Mouse (Mus musculus) left cerebral cortex, postnatal 25 days (tissue): ENCODE measurements around the gene Maz. TPM values are rescaled to one million over a fixed set of nuclear protein-coding genes. Genes with fewer than 3 reads are reported as not detected.

ENCODE experiments used
- DNase-seq, 2 experiments: peaks; one replicate each; pipeline ENCODE4 v3.0.0; 2022; ENCODE audit warnings: low spot score in 2 of 2, mixed read lengths in 1 of 2
- intact Hi-C: fragments of 180-260 bp; cut with DNase I; formaldehyde crosslinking; loops from one replicate; pipeline ENCODE4 v1.15.1; 2025
- total RNA-seq, 2 experiments: library from RNA; stranded (reverse); gene quantifications; 2 replicates each; pipeline ENCODE4 v1.2.3; 2021

Gene Maz
- total RNA-seq: 100 to 1,000 TPM; 241 to 243 TPM

DNA sequence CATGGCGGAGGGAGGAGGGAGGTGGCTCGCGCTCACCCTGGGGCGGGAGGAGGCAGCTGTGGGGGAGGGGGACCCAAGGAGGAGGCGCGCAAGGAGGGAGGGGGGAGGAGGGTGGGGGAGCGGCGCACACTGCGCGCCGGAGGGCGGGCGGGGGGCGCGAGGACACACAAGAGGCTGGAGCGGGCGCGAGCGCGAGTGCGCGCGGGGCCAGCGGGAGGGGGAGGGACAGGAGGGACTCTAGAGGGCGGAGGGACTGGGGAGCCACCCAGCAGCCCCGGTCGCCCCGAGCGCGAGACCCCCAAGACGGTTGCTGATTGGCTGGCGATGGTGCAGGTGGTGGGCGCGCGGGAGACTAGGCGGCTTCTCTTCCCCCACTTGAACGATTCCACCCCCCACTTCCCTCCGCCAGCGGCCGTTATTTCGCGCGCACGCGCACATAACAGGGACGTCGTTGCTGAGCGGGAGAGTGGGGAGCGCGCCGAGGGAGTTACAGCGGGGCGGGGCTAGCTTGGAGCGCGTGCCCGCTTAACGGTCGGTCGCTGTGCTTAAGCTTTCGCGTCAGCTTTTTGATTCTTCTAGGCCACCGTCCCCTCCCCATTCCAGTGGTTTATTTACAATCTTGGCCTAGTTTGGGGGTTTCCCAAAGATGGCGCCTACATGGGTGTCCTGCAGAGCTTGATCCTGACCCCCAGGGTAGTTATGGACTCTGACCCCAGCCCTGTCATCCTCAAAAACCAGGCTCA is at the start of gene Maz:
Maz (minus strand) TSS at position 54 of the 743 bp plus-strand sequence.
- intact Hi-C loops: loop anchor here (1.0 to 5.0 kb wide), 4 partner anchors 42 to 228 kb away; partner anchors contain the start of gene Taok2
- DNase-seq: peak; percentile 99 to 100

DNA sequence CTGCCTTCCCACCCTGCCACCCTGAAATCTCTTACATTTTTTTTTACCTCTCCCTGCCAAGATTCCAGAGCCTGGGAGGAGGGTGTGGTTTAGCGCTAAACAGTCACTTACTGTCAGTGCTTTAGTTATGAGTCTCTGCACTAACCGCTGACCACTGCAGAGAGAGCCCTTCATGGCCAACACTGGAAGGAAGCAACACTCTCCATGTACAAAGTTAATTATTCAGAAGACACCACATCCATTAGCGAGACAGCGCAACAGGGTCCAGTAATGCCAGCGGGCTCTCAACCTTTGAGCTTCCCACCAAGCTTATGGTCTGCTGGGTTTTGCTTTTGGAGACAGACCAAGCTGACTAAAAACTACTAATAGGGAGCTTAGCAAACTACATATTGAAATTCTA is 49.4 kb upstream of the Maz start:
- no peak for DNase-seq
- intact Hi-C loops: no loop called here

DNA sequence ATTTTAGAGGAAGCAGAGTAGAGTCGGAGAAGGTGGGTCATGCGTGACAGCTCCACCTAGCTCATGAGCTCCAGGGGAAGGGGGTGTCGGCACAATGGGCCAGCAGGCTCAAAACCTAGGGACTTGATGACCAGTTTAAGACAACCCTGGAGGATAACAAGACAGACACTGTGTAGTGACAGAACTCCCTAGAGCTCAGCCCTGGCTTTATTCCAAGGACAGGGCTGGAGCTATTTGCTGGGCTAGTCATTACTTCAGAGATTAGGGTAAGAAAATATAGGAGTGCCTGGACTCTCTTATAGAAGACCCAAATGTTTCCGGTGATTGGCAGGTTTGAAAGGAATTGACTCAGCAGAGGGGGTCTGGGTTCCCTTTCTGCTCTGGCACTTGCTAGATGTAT is 46.4 kb upstream of the Maz start:
- DNase-seq: no peak
- intact Hi-C loops: no loop called here

DNA sequence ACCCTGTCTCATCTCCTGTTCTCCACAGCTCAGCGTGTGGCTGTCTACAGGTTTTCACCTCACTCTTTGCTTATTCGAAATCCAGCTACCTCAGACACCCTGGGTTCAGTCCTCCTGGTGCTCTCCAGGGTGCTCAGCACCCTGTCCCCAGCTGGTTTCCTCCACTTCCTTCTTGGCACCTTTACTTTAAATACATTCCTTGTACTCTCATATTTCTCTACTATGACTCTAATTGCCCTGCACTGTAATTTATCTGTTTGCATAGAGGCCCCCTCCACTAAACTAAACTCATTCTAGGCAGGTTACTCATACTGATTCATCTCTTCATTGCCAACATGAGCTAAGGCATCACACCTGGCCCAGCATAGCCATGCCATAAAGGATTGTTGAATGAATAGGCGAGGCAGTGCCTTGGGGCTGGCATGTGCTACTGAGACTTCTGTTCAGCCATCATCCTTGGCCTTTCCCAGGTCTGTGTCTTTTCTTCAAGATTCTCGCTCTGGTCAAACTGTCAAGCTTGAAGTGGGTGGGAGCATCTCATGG is 44.1 kb upstream of the Maz start:
- DNase-seq: no peak
- intact Hi-C loops: no loop called here

DNA sequence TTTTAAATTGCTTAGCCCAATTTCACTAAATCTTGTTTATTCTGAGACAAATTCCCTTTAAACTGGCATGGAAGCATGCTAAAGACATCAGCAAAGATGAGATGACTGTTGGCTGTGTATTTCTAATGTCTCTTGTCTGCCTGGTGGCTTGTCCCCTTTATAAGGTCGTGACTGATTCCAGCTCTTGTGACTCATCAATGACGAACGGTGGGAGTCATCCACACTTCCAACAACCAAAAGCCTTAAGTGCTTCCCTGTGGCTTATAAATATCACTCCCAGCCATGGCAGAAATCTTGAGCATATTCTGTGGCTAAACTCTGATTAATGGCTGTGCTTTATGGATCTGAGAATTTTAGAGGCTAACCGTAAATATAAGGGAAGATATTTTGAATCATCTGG is 39.5 kb upstream of the Maz start:
- no peak for DNase-seq
- intact Hi-C loops: loop anchor here (10.0 kb wide), 1 partner anchor 98 kb away; no protein-coding TSS in a partner anchor

DNA sequence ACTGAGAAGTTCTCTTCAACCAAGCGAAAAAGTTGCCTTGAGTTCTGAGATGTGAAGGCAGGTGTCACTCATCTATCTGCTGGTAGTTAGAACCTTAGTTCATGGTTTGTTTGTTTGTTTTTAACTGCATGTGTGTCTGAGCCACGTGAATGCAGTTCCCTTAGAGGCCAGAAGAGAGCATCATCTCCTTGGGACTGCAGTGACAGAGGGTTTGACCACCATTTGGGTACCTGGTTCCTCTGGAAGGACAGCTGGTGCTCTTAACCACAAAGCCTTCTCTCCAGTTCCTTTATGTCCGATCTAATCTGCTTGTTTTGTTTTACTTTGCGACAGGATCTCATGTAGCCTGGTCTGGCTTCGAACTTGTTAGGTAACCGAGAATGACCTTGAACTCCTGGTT is 38.7 kb upstream of the Maz start:
- intact Hi-C loops: loop anchor here (10.0 kb wide), 1 partner anchor 99 kb away; no protein-coding TSS in a partner anchor
- no peak for DNase-seq

DNA sequence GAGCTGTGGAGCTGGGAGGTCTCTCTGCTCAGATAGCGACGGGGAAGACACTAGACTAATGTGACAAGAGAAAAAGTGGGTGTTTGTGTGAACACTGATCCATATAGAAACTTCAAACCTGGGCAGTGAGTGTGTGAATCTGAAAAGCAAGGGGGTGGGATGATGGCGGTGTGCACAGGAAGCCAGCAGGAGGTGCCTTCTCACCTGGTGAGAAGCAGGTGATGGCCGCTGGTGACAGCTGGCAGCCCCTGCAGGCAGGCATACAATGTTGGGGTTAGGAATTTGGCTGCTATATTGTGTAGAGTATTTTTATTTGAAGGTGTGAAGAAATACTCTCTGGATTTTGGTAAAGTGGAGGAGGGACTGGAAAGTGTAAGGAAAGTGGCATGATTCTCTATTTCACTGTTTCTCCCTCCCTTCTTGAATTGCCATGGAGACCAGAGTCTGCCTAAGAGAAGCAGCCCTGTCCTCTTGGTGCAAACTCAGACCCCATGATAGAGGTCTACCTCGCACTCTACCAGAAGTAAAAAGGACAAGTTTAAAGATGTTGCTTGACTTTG is 28.3 kb upstream of the Maz start:
- intact Hi-C loops: loop anchor here (5.0 kb wide), 1 partner anchor 42 kb away; no protein-coding TSS in a partner anchor
- peak; percentile 6 to 54 for DNase-seq

DNA sequence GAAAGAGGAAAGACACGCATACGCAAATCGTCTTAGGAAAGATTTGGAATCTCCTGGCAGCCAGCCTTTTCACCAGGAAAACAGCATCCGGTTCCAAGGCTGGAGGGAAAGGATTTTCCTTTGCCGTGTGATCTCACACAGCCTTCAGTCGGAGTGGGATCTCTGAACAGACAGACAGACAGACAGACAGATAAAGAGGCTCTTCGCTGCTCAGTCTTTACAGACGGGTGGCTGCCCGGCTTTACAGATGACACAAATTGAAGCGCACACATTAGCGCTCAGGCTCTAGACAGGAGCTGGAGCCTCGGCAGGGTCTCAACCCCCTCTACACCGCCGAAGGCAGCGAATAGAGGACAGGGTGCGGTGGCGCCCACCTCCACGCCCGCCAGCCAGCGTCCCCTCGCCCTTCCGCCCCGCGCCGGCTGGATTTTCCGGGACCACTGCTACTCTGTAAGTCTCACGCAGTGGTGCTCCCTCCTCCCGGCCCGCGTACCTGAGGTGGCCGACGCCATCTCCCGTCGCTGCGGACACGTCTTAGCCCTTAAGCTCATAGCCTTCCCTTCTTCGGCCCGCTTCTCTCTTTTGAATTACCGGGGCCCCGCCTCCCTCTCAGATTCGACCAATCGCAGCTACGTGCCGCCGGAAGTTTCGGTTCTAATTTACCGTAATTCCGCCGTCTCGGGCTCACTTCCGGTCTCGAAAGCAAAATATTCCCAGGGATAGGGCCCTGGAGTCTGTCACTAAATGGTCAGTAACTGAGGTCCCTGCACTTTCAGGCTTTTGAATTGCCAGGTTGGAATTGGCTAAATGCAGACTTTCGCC is 15.2 kb upstream of the Maz start, which contains the start of gene Kif22:
Kif22 (minus strand) TSS at position 621 of the 822 bp plus-strand sequence.
- intact Hi-C loops: loop anchor here (5.0 kb wide), 1 partner anchor 60 kb away; no protein-coding TSS in a partner anchor
- DNase-seq: peak; percentile 83 to 92

DNA sequence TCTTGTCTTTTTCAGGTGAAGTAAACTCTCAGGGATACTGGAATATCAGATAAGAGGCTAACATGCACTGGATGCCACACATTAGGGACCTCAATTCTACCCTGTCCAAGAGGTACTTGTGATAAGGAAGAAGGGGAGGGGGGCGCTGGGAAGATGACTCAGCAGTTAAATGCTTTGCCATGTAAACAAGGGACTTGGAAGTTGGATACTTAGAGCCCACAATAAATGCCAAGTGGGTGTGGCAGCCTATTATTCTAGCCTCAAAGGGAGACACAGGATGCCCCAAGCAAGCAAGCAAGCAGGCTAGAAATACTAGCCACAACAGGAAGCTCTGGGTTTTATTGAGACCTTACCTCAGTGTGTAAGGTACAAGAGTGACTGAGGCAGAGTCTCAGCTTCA is 4.4 kb upstream of the Maz start:
- intact Hi-C loops: no loop called here
- DNase-seq: no peak

DNA sequence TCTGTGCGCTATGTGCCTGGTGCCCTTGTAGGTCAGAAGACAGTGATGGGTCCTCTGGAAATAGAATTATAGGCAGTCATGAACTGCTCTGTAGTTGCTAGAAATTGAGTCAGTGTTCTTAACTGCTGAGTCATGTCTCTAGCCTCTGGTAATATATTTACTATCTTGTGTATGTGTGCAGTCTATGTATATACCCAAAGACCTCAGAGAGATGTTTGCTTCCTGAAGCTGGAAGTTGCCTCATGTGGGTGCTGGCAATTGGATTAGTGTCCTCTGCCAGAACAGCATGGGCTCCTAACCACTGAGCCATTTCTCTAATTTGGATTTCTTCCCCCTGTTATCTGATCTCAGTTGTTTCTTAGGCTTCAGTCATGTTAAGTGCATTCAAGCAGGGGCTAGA is 3.3 kb upstream of the Maz start:
- intact Hi-C loops: no loop called here
- DNase-seq: no peak

DNA sequence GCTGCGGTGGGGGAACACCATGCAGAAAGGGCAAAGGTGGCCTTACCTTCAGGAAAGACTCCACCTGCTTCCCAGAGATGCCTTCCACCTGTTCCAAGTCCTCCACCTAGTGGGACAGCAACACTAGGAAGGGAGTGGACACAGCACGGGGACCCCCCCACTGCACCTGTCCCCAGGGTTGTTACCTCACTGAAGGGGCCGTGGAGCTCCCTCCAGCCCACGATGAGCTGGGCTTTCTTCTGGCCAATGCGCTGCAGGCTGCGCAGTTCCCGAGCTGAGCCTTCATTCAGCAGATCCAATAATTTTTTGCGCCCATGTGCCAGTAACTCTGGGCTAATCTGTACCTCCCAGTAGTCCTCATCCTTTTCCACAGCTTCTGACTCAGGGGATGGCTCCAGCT is 1.0 kb upstream of the Maz start:
- intact Hi-C loops: loop anchor here (1.0 to 5.0 kb wide), 4 partner anchors 43 to 229 kb away; partner anchors contain the start of gene Taok2
- DNase-seq: peak in 1 of 2 experiments; percentile 49

DNA sequence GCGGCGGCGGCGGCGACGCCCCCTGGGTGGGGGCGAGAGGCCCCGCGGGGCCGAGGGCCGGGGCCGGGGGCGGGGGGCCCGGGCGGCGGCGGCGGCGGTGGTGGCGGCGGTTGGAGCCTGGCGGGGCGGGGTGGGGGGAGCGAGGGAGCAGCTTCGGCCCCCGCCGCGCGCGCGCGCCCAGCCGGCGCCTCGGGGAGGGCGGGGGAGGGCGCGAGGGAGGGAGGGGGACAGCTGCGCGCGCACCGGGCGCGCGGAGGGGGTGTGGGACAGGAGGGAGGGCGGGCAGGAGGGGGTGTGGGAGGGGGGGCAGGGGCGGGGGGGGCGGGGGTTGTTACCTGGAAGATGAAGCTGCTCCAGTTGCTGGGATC is 237 bp downstream of the Maz start:
- DNase-seq: no peak
- intact Hi-C loops: loop anchor here (2.0 to 5.0 kb wide), 2 partner anchors 142 to 204 kb away; partner anchors contain the start of gene Taok2

DNA sequence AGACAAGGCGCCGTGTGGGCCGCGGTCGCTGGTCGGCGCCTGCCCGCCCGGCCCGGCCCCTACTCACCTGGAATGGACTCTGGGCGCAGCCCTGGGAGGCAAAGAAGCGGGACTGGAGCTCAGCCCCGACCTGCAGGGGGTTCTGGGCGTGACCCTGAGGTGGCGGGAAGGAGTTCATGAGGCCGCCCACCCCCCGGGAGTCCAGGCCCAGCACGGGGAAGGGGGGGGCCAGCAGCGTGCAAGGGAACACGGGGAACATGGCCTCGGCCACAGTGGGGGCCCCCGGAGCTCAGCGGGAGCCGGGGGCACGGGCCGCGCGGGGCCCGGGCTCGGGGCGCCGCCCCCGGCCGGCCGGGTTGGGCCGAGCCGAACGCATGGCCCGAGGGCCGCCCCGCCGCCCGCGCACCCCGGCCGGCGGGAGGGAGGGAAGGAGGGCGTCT is 656 bp downstream of the Maz start:
- intact Hi-C loops: loop anchor here (2.0 to 5.0 kb wide), 2 partner anchors 141 to 204 kb away; partner anchors contain the start of gene Taok2
- peak; percentile 33 to 52 for DNase-seq

DNA sequence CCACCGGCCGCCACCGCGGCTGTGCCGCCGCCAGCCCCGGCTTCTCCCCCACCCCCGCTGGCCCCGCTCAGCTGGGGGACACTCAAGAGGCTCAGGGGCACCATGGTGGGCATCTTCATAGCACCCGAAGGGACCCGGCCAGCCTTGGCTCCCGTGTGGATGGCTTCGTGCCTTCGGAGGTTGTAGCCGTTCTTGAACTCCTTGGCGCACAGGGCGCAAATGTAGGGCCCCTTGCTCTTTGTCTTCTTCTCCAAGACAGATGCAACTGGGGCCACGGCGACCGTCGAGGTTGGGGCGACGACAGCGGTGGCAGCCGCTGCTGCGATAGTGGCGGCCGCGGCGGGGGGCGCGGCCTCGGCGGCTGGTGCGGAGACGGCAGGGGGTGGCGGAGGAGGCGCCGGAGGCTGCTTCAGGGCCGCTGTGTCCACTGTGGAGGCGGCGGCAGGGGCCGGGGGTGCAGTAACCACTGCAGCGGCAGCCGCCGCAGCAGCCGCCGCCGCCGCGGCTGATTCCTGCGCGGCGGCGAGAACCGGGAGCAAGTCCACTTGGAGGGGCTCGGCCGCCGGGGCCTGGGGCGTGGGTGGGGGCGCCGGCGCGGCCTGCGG is 1.2 kb downstream of the Maz start:
- no peak for DNase-seq
- intact Hi-C loops: loop anchor here (2.0 to 5.0 kb wide), 2 partner anchors 141 to 203 kb away; partner anchors contain the start of gene Taok2

DNA sequence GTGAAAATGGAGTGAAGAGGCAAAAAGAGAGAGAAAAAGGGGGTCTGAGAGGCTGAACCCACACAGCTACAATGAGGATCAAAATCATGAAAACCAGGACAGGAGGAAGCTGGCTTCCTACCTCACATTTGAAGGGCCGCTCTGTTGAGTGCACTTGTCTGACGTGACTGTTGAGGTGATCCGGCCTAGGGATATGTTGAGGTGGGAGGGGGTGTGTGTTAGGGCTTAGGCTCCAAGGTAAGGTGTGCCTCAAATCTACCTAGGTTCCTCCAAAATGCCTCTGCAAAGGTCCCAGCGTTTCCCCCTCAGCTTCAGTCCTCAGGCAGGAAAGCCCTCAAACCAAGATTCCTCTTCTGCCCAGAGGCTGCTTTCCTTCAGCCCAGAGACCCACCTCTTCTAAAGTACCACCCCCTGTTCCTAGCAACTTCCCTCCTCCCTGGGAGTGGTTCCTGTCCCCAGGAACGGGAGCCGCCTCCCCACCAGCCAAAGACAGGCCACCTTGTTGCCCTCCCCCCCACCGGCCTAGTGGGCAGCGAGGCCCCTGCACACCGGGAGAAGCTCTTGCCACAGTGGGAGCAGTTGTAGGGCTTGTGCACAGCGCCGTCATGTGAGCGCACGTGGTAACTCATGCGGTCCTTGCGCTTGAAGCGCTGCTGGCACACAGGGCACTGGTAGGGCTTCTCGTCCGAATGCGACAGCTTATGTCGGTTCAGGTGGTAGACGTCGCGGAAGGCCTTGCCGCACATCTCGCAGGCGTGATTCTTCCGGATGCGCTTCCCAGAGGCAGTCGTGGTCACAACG is 1.9 kb downstream of the Maz start:
- peak; percentile 82 to 90 for DNase-seq
- intact Hi-C loops: loop anchor here (5.0 kb wide), 1 partner anchor 203 kb away; no protein-coding TSS in a partner anchor

DNA sequence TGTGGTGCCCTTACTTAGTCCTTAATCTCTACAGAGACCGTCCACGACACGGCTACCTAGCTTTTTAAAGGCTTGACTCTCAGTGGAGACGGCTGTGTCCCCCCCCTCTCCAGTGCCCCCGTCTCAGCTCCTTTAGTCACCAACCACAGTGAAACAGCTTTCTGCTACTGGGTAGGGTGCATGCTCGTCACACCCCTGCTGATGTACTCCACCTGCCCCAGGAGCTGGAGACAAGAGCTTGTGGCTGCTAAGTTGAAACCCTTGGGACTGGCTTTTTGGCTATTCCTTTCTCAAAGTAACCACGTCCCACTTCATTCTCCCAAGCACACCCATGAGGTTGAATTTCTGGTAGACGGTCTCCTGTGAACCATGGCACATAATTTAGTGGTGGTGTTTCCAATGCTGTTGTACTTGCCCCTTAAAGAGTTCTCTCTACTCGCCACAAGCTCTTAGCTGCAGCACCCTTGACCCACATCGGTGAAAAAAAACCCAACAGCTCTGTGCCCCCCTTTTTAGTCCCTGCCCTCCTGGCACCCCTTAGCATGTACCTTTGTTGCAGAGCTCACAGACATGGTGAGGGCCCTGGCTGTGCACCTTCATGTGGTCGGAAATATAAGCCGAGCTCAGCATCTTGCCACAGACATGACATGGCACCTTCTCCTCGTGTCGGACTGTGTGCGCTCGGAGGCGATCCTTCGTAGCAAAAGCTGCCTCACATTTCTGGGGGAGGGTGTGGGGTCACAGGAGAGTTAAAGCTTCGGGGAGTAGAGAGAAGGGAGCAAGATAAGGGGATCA is 2.7 kb downstream of the Maz start:
- intact Hi-C loops: no loop called here
- DNase-seq: no peak

DNA sequence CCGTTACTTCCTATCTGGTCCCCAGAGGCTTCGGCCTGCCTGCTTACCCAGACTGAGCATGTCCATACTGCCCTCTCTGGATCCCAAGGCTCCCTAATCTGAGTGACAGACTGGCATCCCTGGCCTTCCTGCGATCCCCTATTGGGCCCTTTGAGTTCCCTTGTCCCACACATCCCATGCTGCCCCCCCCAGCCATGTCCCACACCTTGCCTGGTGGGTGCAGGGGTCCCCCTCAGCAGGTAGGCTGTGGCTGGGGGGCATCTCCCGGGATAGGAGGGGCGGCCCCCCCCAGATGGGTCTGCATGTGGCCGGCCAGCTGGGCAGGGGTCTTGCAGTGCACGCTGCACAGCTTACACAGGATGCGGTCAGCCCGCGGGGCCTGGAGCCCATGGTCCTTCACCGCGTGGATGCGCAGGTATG is 3.6 kb downstream of the Maz start:
- DNase-seq: no peak
- intact Hi-C loops: no loop called here
